Mouse (Mus musculus) embryonic facial prominence, embryonic 13.5 days (tissue): Measurements from ENCODE around the gene Fcho2. TPM values are rescaled to one million over a fixed set of nuclear protein-coding genes. Genes with fewer than 3 reads are reported as not detected.
A peak's percentile ranks its signal among the peaks of the same experiment; 100 is the strongest.

Experiments
- ATAC-seq: fragments of 200-750 bp; cut with Nextera tagmentation; 2 replicates; pipeline ENCODE4 v1.8.0; 2017; ENCODE audit warnings: low read depth; ENCODE audit not compliant: insufficient number of reproducible peaks, insufficient read depth, low FRiP score, low TSS enrichment
- H3K27ac ChIP-seq: fragments of 300-500 bp; sonication (generic); 2 replicates; pipeline ENCODE4 v1.5.1; 2015; ENCODE audit warnings: moderate library complexity, mild to moderate bottlenecking, inconsistent platforms
- H3K27me3 ChIP-seq: fragments of 300-500 bp; sonication (generic); 2 replicates; pipeline ENCODE4 v1.6.1; 2015; ENCODE audit warnings: mild to moderate bottlenecking, inconsistent platforms
- H3K36me3 ChIP-seq: fragments of 300-500 bp; sonication (generic); 2 replicates; pipeline ENCODE4 v1.6.1; 2015; ENCODE audit warnings: mild to moderate bottlenecking, inconsistent platforms
- H3K4me1 ChIP-seq: fragments of 300-500 bp; sonication (generic); 2 replicates; pipeline ENCODE4 v1.6.1; 2015; ENCODE audit warnings: inconsistent platforms
- H3K4me2 ChIP-seq: fragments of 300-500 bp; sonication (generic); 2 replicates; pipeline ENCODE4 v1.6.1; 2015; ENCODE audit warnings: moderate library complexity, mild to moderate bottlenecking, inconsistent platforms
- H3K4me3 ChIP-seq: fragments of 300-500 bp; sonication (generic); 2 replicates; pipeline ENCODE4 v1.5.1; 2015; ENCODE audit warnings: mild to moderate bottlenecking, inconsistent platforms
- H3K9ac ChIP-seq: fragments of 300-500 bp; sonication (generic); 2 replicates; pipeline ENCODE4 v1.6.1; 2015; ENCODE audit warnings: mild to moderate bottlenecking, inconsistent platforms
- H3K9me3 ChIP-seq: fragments of 300-500 bp; sonication (generic); 2 replicates; pipeline ENCODE4 v1.6.1; 2016; ENCODE audit warnings: inconsistent platforms
- WGBS: fragments of 180-500 bp; shearing (Covaris S2); methylation state at CpG from one replicate; pipeline ENCODE4 v1.1.7; 2015; ENCODE audit warnings: mixed read lengths; 5-methylcytosine and 5-hydroxymethylcytosine counted together
- polyA plus RNA-seq: library from polyadenylated mRNA; unstranded; fragments of >200 nt; fragmentation: Nextera tagmentation; extraction: Ambion mirVana; gene quantifications from 2 replicates; pipeline ENCODE4 v1.2.1, GENCODE M21; 2015

Fcho2 gene
- polyA plus RNA-seq, 1 experiment from 2014 or later, result 45.2 TPM

GRCm38 (mm10) chr13:98705501-98705900 lies 109.7 kb downstream of the Fcho2 start:
- Histone ChIP-seq H3K4me2 (no peak overlapping the region), H3K27ac (no peak overlapping the region), H3K9ac (no peak overlapping the region), H3K9me3 (no peaks in the 10 kb centered on the region), H3K36me3 (no peaks in the 10 kb centered on the region), H3K4me3 (no peak overlapping the region), H3K4me1 (0 out of 2 replicates have a peak, but pooled peaks cover 4% of the 10 kb centered on the region), H3K27me3 (no peaks in the 10 kb centered on the region)
- ATAC-seq, result no peak
- 77% methylated on average over 4 of the region's 4 CpGs for WGBS

- 76% methylated on average over 8 of the region's 8 CpGs for WGBS
Measured at GRCm38 (mm10) chr13:98703786-98704185, 111.5 kb downstream of the Fcho2 start.

GRCm38 (mm10) chr13:98702361-98702760 lies 112.9 kb downstream of the Fcho2 start:
- no peak for ATAC-seq
- no peaks in the 10 kb centered on the region for H3K27me3 ChIP-seq
- no peak overlapping the region for H3K27ac ChIP-seq
- 86% methylated on average over 8 of the region's 8 CpGs for WGBS
- 0 out of 2 replicates have a peak, but pooled peaks cover 11% of the 10 kb centered on the region for H3K4me1 ChIP-seq
- H3K9me3 ChIP-seq, result no peaks in the 10 kb centered on the region
- H3K9ac ChIP-seq, result no peak overlapping the region
- no peaks in the 10 kb centered on the region for H3K36me3 ChIP-seq
- no peak overlapping the region for H3K4me3 ChIP-seq
- no peak overlapping the region for H3K4me2 ChIP-seq

More at GRCm38 (mm10) chr13:98703786-98704185, 111.5 kb downstream of the Fcho2 start:
- no peaks in the 10 kb centered on the region for H3K9me3 ChIP-seq
- no peak overlapping the region for H3K4me2 ChIP-seq
- H3K27ac ChIP-seq, result no peak overlapping the region
- H3K36me3 ChIP-seq, result no peaks in the 10 kb centered on the region
- H3K4me3 ChIP-seq, result no peak overlapping the region
- 0 out of 2 replicates have a peak, but pooled peaks cover 11% of the 10 kb centered on the region for H3K4me1 ChIP-seq
- no peaks in the 10 kb centered on the region for H3K27me3 ChIP-seq
- no peak overlapping the region for H3K9ac ChIP-seq
- no peak for ATAC-seq

- Histone ChIP-seq H3K4me1 (0 out of 2 replicates have a peak, but pooled peaks cover 11% of the 10 kb centered on the region), H3K4me3 (no peak overlapping the region), H3K27ac (no peak overlapping the region), H3K36me3 (no peaks in the 10 kb centered on the region), H3K9me3 (no peaks in the 10 kb centered on the region), H3K9ac (no peak overlapping the region), H3K4me2 (no peak overlapping the region), H3K27me3 (peaks cover 5% of the 10 kb centered on the region)
- 75% methylated on average over 5 of the region's 5 CpGs for WGBS
- ATAC-seq, result no peak
Measured at GRCm38 (mm10) chr13:98701309-98701675, 114.0 kb downstream of the Fcho2 start.

- H3K4me2 ChIP-seq, result no peak overlapping the region
- no peak overlapping the region for H3K4me3 ChIP-seq
- ATAC-seq, result no peak
- no peak overlapping the region for H3K27ac ChIP-seq
- no peak overlapping the region for H3K9ac ChIP-seq
- H3K4me1 ChIP-seq, result 0 out of 2 replicates have a peak, but pooled peaks cover 11% of the 10 kb centered on the region
- H3K9me3 ChIP-seq, result no peaks in the 10 kb centered on the region
- WGBS, result 44% methylated on average over 10 of the region's 10 CpGs
- no peaks in the 10 kb centered on the region for H3K36me3 ChIP-seq
- peaks cover 10% of the 10 kb centered on the region for H3K27me3 ChIP-seq
Measured at GRCm38 (mm10) chr13:98700661-98701308, 114.5 kb downstream of the Fcho2 start.

GRCm38 (mm10) chr13:98699982-98700540 lies 115.2 kb downstream of the Fcho2 start:
- H3K27me3 ChIP-seq, result peaks cover 17% of the 10 kb centered on the region
- H3K4me2 ChIP-seq, result no peak overlapping the region
- no peak overlapping the region for H3K9ac ChIP-seq
- H3K4me3 ChIP-seq, result no peak overlapping the region
- no peaks in the 10 kb centered on the region for H3K36me3 ChIP-seq
- H3K4me1 ChIP-seq, result peaks cover 16% of the 10 kb centered on the region
- no peak overlapping the region for H3K27ac ChIP-seq
- ATAC-seq, result no peak
- H3K9me3 ChIP-seq, result no peaks in the 10 kb centered on the region
- WGBS, result 80% methylated on average over 5 of the region's 5 CpGs

- Histone ChIP-seq H3K4me3 (no peak overlapping the region), H3K27ac (no peak overlapping the region), H3K9ac (no peak overlapping the region), H3K27me3 (peaks cover 26% of the 10 kb centered on the region), H3K9me3 (no peaks in the 10 kb centered on the region), H3K4me1 (peaks cover 22% of the 10 kb centered on the region), H3K36me3 (no peaks in the 10 kb centered on the region), H3K4me2 (no peak overlapping the region)
- no peak for ATAC-seq
- 61% methylated on average over 14 of the region's 14 CpGs for WGBS
Measured at GRCm38 (mm10) chr13:98699051-98699744, 116.1 kb downstream of the Fcho2 start.

GRCm38 (mm10) chr13:98696716-98697115 lies 118.5 kb downstream of the Fcho2 start:
- H3K27me3 ChIP-seq, result peaks cover 38% of the 10 kb centered on the region

GRCm38 (mm10) chr13:98695546-98695945 lies 119.7 kb downstream of the Fcho2 start:
- peaks cover 38% of the 10 kb centered on the region for H3K27me3 ChIP-seq
- H3K9me3 ChIP-seq, result no peaks in the 10 kb centered on the region
- H3K27ac ChIP-seq, result no peak overlapping the region
- ATAC-seq, result no peak
- WGBS, result 55% methylated on average over 2 of the region's 2 CpGs
- peaks cover 18% of the 10 kb centered on the region for H3K4me1 ChIP-seq
- no peak overlapping the region for H3K9ac ChIP-seq
- H3K4me2 ChIP-seq, result 0 out of 2 replicates have a peak overlapping the region, but pooled peaks have one; percentile 92
- no peaks in the 10 kb centered on the region for H3K36me3 ChIP-seq
- no peak overlapping the region for H3K4me3 ChIP-seq

More at GRCm38 (mm10) chr13:98696716-98697115, 118.5 kb downstream of the Fcho2 start:
- Histone ChIP-seq H3K9me3 (no peaks in the 10 kb centered on the region), H3K9ac (no peak overlapping the region), H3K4me1 (peaks cover 22% of the 10 kb centered on the region), H3K4me2 (no peak overlapping the region), H3K27ac (no peak overlapping the region), H3K4me3 (no peak overlapping the region), H3K36me3 (no peaks in the 10 kb centered on the region)
- 86% methylated on average over 3 of the region's 3 CpGs for WGBS
- no peak for ATAC-seq

- Histone ChIP-seq H3K9ac (peak within 1 kb of the TSS; percentile 71), H3K36me3 (no peaks in the 10 kb centered on the region), H3K4me3 (peak within 1 kb of the TSS; percentile 46), H3K4me2 (peak within 1 kb of the TSS; percentile 92), H3K4me1 (peaks cover 18% of the 10 kb centered on the region), H3K9me3 (no peaks in the 10 kb centered on the region), H3K27ac (no peak within 1 kb of the TSS), H3K27me3 (peaks cover 38% of the 10 kb centered on the region)
- peak; percentile 53; the same call in 1 of the 2 replicates for ATAC-seq
- 4% methylated on average over 37 of the region's 44 CpGs for WGBS
Measured at GRCm38 (mm10) chr13:98694773-98695314, 120.4 kb downstream of the Fcho2 start, which contains the start of gene Tmem171. Gene Tmem171 (minus strand): TSS chr13:98694834.

GRCm38 (mm10) chr13:98693316-98693715 lies 121.9 kb downstream of the Fcho2 start:
- Histone ChIP-seq H3K4me2 (no peak overlapping the region), H3K4me3 (no peak overlapping the region), H3K4me1 (peaks cover 17% of the 10 kb centered on the region), H3K9ac (no peak overlapping the region), H3K36me3 (no peaks in the 10 kb centered on the region), H3K9me3 (no peaks in the 10 kb centered on the region), H3K27ac (no peak overlapping the region), H3K27me3 (peaks cover 38% of the 10 kb centered on the region)
- WGBS, result 83% methylated on average over 11 of the region's 11 CpGs
- ATAC-seq, result no peak
